Mouse (Mus musculus): Measurements from ENCODE around the gene Cabcoco1. TPM values are rescaled to one million over a fixed set of nuclear protein-coding genes. Genes with fewer than 3 reads are reported as not detected.

Gene Cabcoco1
- polyA plus RNA-seq (2015; fragmentation: Nextera tagmentation; extraction: Ambion mirVana): 3.7 and 4.0 TPM in 2 replicates

DNA sequence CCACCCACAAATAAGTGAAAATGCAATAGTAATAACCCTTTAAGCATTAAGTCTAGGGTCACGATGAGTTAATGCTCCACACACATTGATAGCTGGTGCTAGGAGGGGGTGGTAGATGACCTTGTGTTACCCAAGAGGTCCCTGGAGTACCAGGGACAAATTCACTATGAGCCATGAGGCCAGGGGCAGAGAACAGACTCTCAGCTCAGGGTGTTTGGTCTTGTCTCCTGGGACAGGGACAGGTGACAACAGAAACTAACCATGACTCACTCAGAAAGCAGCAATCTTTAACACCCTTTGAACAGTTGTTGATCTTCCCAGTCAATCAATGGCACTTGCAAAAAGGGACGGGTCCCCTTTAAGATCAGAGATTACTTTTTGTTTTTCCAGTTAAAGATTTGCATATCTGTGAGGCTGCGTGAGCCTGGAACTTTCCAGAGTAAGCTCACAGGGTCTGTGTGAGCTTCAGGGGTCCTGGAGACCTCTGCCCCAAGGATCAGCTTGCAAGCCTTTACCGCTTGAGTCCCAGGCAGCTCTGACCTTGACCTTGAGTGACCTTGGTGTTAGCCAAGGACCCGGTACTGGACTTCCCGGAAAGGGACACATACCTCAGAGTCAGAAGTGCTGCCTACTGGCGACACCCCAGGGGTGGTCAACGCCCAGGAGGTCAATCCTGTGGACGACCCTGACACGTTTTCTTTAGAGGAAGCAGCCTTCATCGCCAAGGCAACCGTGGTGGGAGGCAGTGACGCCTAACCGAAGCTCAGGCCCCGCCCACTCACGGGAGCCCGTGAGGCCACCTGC lies at the start of gene Cabcoco1:
Gene Cabcoco1 (minus strand): TSS at position 758 of the 804 bp plus-strand sequence.
- peak; percentile 89 for ATAC-seq
- peak within 1 kb of the TSS; percentile 40; the same call in 1 of the 2 replicates for H3K9ac ChIP-seq (ENCODE audit: low read depth, low read length)
- H3K4me2 ChIP-seq (replicated peaks; ENCODE audit: low read depth): peak within 1 kb of the TSS; percentile 66
- no peaks in the 10 kb centered on the region for H3K36me3 ChIP-seq (ENCODE audit: control insufficient read depth, insufficient read depth)
- no peaks in the 10 kb centered on the region for H3K9me3 ChIP-seq (ENCODE audit: control insufficient read depth)
- no peaks in the 10 kb centered on the region for H3K27me3 ChIP-seq (replicated peaks; ENCODE audit: control insufficient read depth, insufficient read depth, low read length)
- peak; percentile 35 for TF ChIP-seq CTCF (IDR thresholded peaks at IDR 0.05; ENCODE audit: low read depth)
- peak within 1 kb of the TSS; percentile 49 for H3K4me3 ChIP-seq (ENCODE audit: low read depth, low read length)
- WGBS: 9% methylated on average over 17 of the region's 17 CpGs
- peaks cover 10% of the 10 kb centered on the region; the same call in 1 of the 2 replicates for H3K4me1 ChIP-seq (replicated peaks; ENCODE audit: control insufficient read depth, insufficient read depth, low read length)
- H3K27ac ChIP-seq (ENCODE audit: low read depth, low read length): peak within 1 kb of the TSS; percentile 65; the same call in 1 of the 2 replicates

GRCm38 (mm10) chr10:68589530-68590252 lies 48.0 kb upstream of the Cabcoco1 start:
- no peak overlapping the region for H3K4me3 ChIP-seq (ENCODE audit: low read depth, low read length)
- H3K27me3 ChIP-seq (replicated peaks; ENCODE audit: control insufficient read depth, insufficient read depth, low read length): no peaks in the 10 kb centered on the region
- 74% methylated on average over 11 of the region's 11 CpGs for WGBS
- no peaks in the 10 kb centered on the region for H3K4me1 ChIP-seq (replicated peaks; ENCODE audit: control insufficient read depth, insufficient read depth, low read length)
- no peaks in the 10 kb centered on the region for H3K9me3 ChIP-seq (ENCODE audit: control insufficient read depth)
- no peak for TF ChIP-seq CTCF (IDR thresholded peaks at IDR 0.05; ENCODE audit: low read depth)
- no peak overlapping the region for H3K9ac ChIP-seq (ENCODE audit: low read depth, low read length)
- H3K27ac ChIP-seq (ENCODE audit: low read depth, low read length): no peak overlapping the region
- no peak for ATAC-seq
- H3K4me2 ChIP-seq (replicated peaks; ENCODE audit: low read depth): no peak overlapping the region
- H3K36me3 ChIP-seq (ENCODE audit: control insufficient read depth, insufficient read depth): no peaks in the 10 kb centered on the region

DNA sequence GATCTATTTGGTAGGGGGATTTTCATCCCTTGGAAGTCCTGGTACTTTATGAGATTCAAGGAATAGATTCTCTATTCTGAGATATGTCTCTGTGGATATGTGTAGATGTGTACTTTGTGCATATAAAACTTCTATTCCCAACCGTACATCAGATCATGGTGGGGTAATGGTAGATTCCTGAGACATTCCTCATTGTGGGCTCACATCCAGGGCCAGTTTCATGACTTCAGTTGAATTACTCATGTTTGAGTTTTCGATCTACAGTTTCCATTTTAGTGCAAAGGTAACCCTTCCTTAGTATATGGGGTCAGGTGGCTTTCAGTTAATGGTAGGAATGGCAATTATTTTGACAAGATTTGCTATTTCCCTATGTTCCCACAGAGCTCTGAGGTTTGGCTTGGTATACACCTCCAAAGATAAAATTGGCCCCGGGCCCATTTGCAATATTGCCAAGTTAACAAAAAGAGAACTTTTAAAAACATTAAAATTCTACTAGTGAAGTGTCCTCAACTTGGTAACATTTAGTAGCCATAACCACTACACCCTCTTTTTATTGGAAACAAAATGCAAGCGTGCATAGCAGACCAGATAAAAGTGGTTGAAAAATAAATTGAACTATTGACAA lies 45.8 kb upstream of the Cabcoco1 start:
- Histone ChIP-seq H3K9me3 (ENCODE audit: control insufficient read depth) (no peaks in the 10 kb centered on the region), H3K9ac (ENCODE audit: low read depth, low read length) (no peak overlapping the region), H3K36me3 (ENCODE audit: control insufficient read depth, insufficient read depth) (no peaks in the 10 kb centered on the region), H3K4me3 (ENCODE audit: low read depth, low read length) (no peak overlapping the region), H3K4me2 (replicated peaks; ENCODE audit: low read depth) (no peak overlapping the region), H3K27me3 (replicated peaks; ENCODE audit: control insufficient read depth, insufficient read depth, low read length) (no peaks in the 10 kb centered on the region), H3K4me1 (replicated peaks; ENCODE audit: control insufficient read depth, insufficient read depth, low read length) (no peaks in the 10 kb centered on the region), H3K27ac (ENCODE audit: low read depth, low read length) (no peak overlapping the region)
- 88% methylated on average over 4 of the region's 4 CpGs for WGBS
- TF ChIP-seq CTCF (IDR thresholded peaks at IDR 0.05; ENCODE audit: low read depth): no peak
- no peak for ATAC-seq

GRCm38 (mm10) chr10:68577321-68577720 lies 35.6 kb upstream of the Cabcoco1 start:
- no peak overlapping the region for H3K4me2 ChIP-seq (replicated peaks; ENCODE audit: low read depth)
- no peak overlapping the region for H3K9ac ChIP-seq (ENCODE audit: low read depth, low read length)
- H3K27me3 ChIP-seq (replicated peaks; ENCODE audit: control insufficient read depth, insufficient read depth, low read length): no peaks in the 10 kb centered on the region
- no peak overlapping the region for H3K27ac ChIP-seq (ENCODE audit: low read depth, low read length)
- no peaks in the 10 kb centered on the region for H3K4me1 ChIP-seq (replicated peaks; ENCODE audit: control insufficient read depth, insufficient read depth, low read length)
- H3K4me3 ChIP-seq (ENCODE audit: low read depth, low read length): no peak overlapping the region
- 65% methylated on average over 9 of the region's 9 CpGs for WGBS
- H3K36me3 ChIP-seq (ENCODE audit: control insufficient read depth, insufficient read depth): no peaks in the 10 kb centered on the region
- H3K9me3 ChIP-seq (ENCODE audit: control insufficient read depth): no peaks in the 10 kb centered on the region
- TF ChIP-seq CTCF (IDR thresholded peaks at IDR 0.05; ENCODE audit: low read depth): no peak
- ATAC-seq: no peak

DNA sequence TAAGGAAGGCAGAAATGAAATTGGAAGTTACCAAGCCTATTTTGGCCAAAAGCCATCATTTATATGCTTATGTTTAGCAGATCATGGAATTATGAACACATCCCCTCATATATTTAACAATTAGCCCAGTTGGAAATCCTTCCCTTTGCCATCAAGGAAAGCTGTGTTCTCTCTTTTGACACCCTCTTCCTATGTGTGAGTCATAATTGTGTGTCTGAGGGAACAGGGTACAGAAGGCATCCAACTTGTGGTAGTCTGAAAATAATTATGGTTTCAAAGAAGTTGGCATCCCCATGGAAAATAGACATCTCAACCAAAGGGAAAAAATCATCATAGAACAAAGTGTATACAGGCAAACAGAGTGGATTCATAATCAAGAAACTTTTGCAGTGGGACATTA lies 26.5 kb upstream of the Cabcoco1 start:
- H3K4me2 ChIP-seq (replicated peaks; ENCODE audit: low read depth): no peak overlapping the region
- H3K27ac ChIP-seq (ENCODE audit: low read depth, low read length): no peak overlapping the region
- TF ChIP-seq CTCF (IDR thresholded peaks at IDR 0.05; ENCODE audit: low read depth): no peak
- H3K9ac ChIP-seq (ENCODE audit: low read depth, low read length): no peak overlapping the region
- no peaks in the 10 kb centered on the region for H3K9me3 ChIP-seq (ENCODE audit: control insufficient read depth)
- no peaks in the 10 kb centered on the region for H3K27me3 ChIP-seq (replicated peaks; ENCODE audit: control insufficient read depth, insufficient read depth, low read length)
- no peaks in the 10 kb centered on the region for H3K4me1 ChIP-seq (replicated peaks; ENCODE audit: control insufficient read depth, insufficient read depth, low read length)
- no peaks in the 10 kb centered on the region for H3K36me3 ChIP-seq (ENCODE audit: control insufficient read depth, insufficient read depth)
- no peak overlapping the region for H3K4me3 ChIP-seq (ENCODE audit: low read depth, low read length)
- no peak for ATAC-seq

GRCm38 (mm10) chr10:68562344-68562743 lies 20.6 kb upstream of the Cabcoco1 start:
- Histone ChIP-seq H3K4me1 (replicated peaks; ENCODE audit: control insufficient read depth, insufficient read depth, low read length) (no peaks in the 10 kb centered on the region), H3K27me3 (replicated peaks; ENCODE audit: control insufficient read depth, insufficient read depth, low read length) (no peaks in the 10 kb centered on the region), H3K36me3 (ENCODE audit: control insufficient read depth, insufficient read depth) (no peaks in the 10 kb centered on the region), H3K4me3 (ENCODE audit: low read depth, low read length) (no peak overlapping the region), H3K9ac (ENCODE audit: low read depth, low read length) (no peak overlapping the region), H3K9me3 (ENCODE audit: control insufficient read depth) (no peaks in the 10 kb centered on the region), H3K4me2 (replicated peaks; ENCODE audit: low read depth) (no peak overlapping the region), H3K27ac (ENCODE audit: low read depth, low read length) (no peak overlapping the region)
- TF ChIP-seq CTCF (IDR thresholded peaks at IDR 0.05; ENCODE audit: low read depth): no peak
- ATAC-seq: no peak
- WGBS: 91% methylated on average over 5 of the region's 5 CpGs
